Mouse (Mus musculus) layer of hippocampus, postnatal 25 days (tissue): ENCODE data around the gene Mocs3. TPM values are rescaled to one million over a fixed set of nuclear protein-coding genes. Genes with fewer than 3 reads are reported as not detected.

Experiments
- DNase-seq, 2 experiments: peaks; one replicate each; pipeline ENCODE4 v3.0.0; 2022; ENCODE audit warnings: mixed read lengths in 2 of 2, low spot score in 1 of 2; ENCODE audit errors: extremely low spot score in 1 of 2
- total RNA-seq, 2 experiments: library from RNA; stranded (reverse); gene quantifications; 2 replicates each; pipeline ENCODE4 v1.2.3; 2021

The Mocs3 gene
- total RNA-seq, 2 experiments from 2014 or later, result 17.1 to 17.7 TPM

- DNase-seq, result no peak
Observed at GRCm38 (mm10) chr2:168238335-168238734, 7.9 kb downstream of the Mocs3 start.

- no peak for DNase-seq
Observed at GRCm38 (mm10) chr2:168242841-168243240, 12.4 kb downstream of the Mocs3 start.

GRCm38 (mm10) chr2:168243278-168243677 is 12.9 kb downstream of the Mocs3 start:
- no peak for DNase-seq

- DNase-seq, result no peak
Observed at GRCm38 (mm10) chr2:168245571-168245970, 15.1 kb downstream of the Mocs3 start.

- no peak for DNase-seq
Observed at GRCm38 (mm10) chr2:168248167-168248855, 17.9 kb downstream of the Mocs3 start.

GRCm38 (mm10) chr2:168248856-168249245 is 18.4 kb downstream of the Mocs3 start:
- DNase-seq, result peak in 1 of 2 experiments; percentile 53

GRCm38 (mm10) chr2:168250270-168250669 is 19.8 kb downstream of the Mocs3 start:
- DNase-seq, result peak; percentile 78 to 97

GRCm38 (mm10) chr2:168252639-168253292 is 22.3 kb downstream of the Mocs3 start:
- DNase-seq, result no peak

- no peak for DNase-seq
Observed at GRCm38 (mm10) chr2:168253822-168254221, 23.4 kb downstream of the Mocs3 start.

GRCm38 (mm10) chr2:168256506-168256905 is 26.1 kb downstream of the Mocs3 start:
- no peak for DNase-seq

- no peak for DNase-seq
Observed at GRCm38 (mm10) chr2:168257188-168257587, 26.8 kb downstream of the Mocs3 start.

GRCm38 (mm10) chr2:168259046-168259445 is 28.6 kb downstream of the Mocs3 start:
- DNase-seq, result no peak

GRCm38 (mm10) chr2:168260124-168260523 is 29.7 kb downstream of the Mocs3 start:
- DNase-seq, result no peak

GRCm38 (mm10) chr2:168260900-168261299 is 30.5 kb downstream of the Mocs3 start:
- DNase-seq, result no peak

- peak in 1 of 2 experiments; percentile 52 for DNase-seq
Observed at GRCm38 (mm10) chr2:168268033-168268432, 37.6 kb downstream of the Mocs3 start.

GRCm38 (mm10) chr2:168273387-168273786 is 43.0 kb downstream of the Mocs3 start:
- no peak for DNase-seq

GRCm38 (mm10) chr2:168274374-168274935 is 44.0 kb downstream of the Mocs3 start:
- peak; percentile 83 to 91 for DNase-seq

- peak in 1 of 2 experiments; percentile 57 for DNase-seq
Observed at GRCm38 (mm10) chr2:168280729-168281581, 50.5 kb downstream of the Mocs3 start.

GRCm38 (mm10) chr2:168281582-168281981 is 51.2 kb downstream of the Mocs3 start, which contains the start of gene Kcng1:
Gene Kcng1 (minus strand): TSS chr2:168281736.
- DNase-seq, result no peak
